Mouse (Mus musculus) ES-E14 (cell line): Measurements from ENCODE around the gene Iqcc.

Experiments
- CHD2 ChIP-seq: IDR thresholded peaks from 2 replicates; pipeline ENCODE4 v1.6.1; 2014; ENCODE audit warnings: mild to moderate bottlenecking, low read depth, low read length, inconsistent platforms
- ZNF384 ChIP-seq: IDR thresholded peaks from 2 replicates; pipeline ENCODE4 v1.6.1; 2012; ENCODE audit warnings: low read depth, low read length, inconsistent platforms

DNA sequence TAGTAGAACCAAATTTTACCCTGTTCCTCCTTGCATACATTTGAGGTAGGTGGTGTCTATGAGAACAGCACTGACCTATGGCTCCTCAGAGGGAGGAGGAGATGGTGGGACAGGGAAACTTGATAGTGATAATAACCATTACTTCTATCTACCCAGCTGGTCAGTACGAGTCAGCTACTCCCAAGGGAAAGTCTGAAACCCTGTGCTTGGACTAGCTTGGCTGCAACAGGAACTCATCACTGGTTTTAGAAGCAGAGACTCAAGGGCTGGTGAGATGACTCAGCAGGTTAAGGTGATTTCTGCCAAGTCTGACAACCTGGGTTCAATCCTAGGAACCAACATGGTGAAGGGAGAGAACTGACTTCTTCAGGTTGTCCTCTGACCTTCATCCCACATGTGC is 29.8 kb upstream of the Iqcc start:
- no peak for TF ChIP-seq ZNF384
- TF ChIP-seq CHD2, result no peak
